Comparison of ENCODE assay signal across 8 mouse cellular contexts in the genomic region with DNA sequence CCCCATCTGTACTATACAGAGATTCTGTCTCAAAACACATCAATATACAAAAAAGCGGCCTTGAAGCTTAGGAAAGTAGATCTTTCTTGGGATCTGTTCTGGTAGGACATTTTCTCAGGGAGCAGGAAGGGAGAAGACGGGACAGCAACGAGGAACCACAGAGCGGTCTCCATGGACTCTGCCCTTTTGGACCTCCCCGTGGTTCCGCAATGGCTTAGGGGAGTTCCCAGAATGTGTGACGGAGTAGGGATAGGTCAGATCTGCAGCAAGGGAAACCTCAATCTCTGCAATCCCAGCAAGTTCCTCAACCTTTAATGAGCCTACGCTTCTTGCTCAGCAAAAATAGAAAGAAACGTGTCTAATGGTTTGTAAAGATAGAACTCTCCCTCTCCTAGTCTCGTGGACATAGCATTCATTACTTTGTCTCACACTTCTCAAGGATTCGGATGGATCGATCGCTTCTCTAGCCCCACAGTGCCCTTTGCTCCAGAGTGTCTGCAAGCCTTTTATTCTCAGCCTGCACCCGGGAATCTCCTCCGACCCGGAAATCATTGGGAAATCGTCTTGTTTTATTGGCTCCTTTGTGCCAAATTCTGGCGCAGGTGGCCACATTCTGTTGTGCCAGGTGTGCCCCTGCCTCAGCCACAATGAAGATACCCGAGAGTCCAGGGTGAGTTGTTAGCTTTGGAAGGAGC. TPM values are rescaled to one million over a fixed set of nuclear protein-coding genes. Genes with fewer than 3 reads are reported as not detected.
A peak's percentile ranks its signal among the peaks of the same experiment; 100 is the strongest.
DNase-seq lines count a peak whose midpoint lies in the region; ATAC-seq and TF ChIP-seq lines count a peak whose summit lies in the region.

No protein-coding gene starts in this region.

- no peak for TF ChIP-seq CTCF in hindbrain, postnatal 0 days (IDR thresholded peaks at IDR 0.05; ENCODE audit: low read depth)
- no peak for TF ChIP-seq CTCF in midbrain, postnatal 0 days (IDR thresholded peaks at IDR 0.05)

- no peaks in the 10 kb centered on the region for H3K36me3 ChIP-seq in hindbrain, postnatal 0 days (ENCODE audit: insufficient read depth, low read length)
- H3K36me3 ChIP-seq in liver, embryonic 12.5 days = no peaks in the 10 kb centered on the region
- no peaks in the 10 kb centered on the region for H3K36me3 ChIP-seq in midbrain, postnatal 0 days (ENCODE audit: insufficient read depth, low read length)

- no peaks in the 10 kb centered on the region for H3K9me3 ChIP-seq in hindbrain, postnatal 0 days (ENCODE audit: low read length)
- H3K9me3 ChIP-seq in liver, embryonic 12.5 days (replicated peaks) = no peaks in the 10 kb centered on the region
- no peaks in the 10 kb centered on the region for H3K9me3 ChIP-seq in midbrain, postnatal 0 days (ENCODE audit: low read length)

- H3K27ac ChIP-seq in hindbrain, postnatal 0 days = peak overlapping the region; percentile 66; the same call in 1 of the 2 replicates
- H3K27ac ChIP-seq in liver, embryonic 12.5 days = no peak overlapping the region
- H3K27ac ChIP-seq in midbrain, postnatal 0 days (ENCODE audit: low read depth, low read length) = no peak overlapping the region; the same call in 1 of the 2 replicates

- peak overlapping the region; percentile 50 for H3K4me3 ChIP-seq in hindbrain, postnatal 0 days (ENCODE audit: low read length)
- H3K4me3 ChIP-seq in liver, embryonic 12.5 days = peak overlapping the region; percentile 46
- H3K4me3 ChIP-seq in midbrain, postnatal 0 days (ENCODE audit: low read depth, low read length) = peak overlapping the region; percentile 45

- peak overlapping the region; percentile 77 for H3K4me2 ChIP-seq in hindbrain, postnatal 0 days (ENCODE audit: low read depth, low read length)
- peak overlapping the region; percentile 56 for H3K4me2 ChIP-seq in liver, embryonic 12.5 days
- peak overlapping the region; percentile 76 for H3K4me2 ChIP-seq in midbrain, postnatal 0 days (ENCODE audit: low read depth, low read length, poor library complexity, severe bottlenecking)

- peaks cover 3% of the 10 kb centered on the region for H3K4me1 ChIP-seq in hindbrain, postnatal 0 days (ENCODE audit: insufficient read depth, low read length)
- no peaks in the 10 kb centered on the region; the same call in 1 of the 2 replicates for H3K4me1 ChIP-seq in liver, embryonic 12.5 days
- H3K4me1 ChIP-seq in midbrain, postnatal 0 days (ENCODE audit: insufficient read depth, low read length) = 0 out of 2 replicates have a peak, but pooled peaks cover 5% of the 10 kb centered on the region

- intact Hi-C loops in gastrocnemius, postnatal 36 days (cut with DNase I) = loop anchor here (10.0 kb wide), 2 partner anchors 89 to 149 kb away; a partner anchor contains a TSS

- 0 out of 2 replicates have a peak, but pooled peaks have one; percentile 45 for ATAC-seq in hindbrain, postnatal 0 days
- ATAC-seq in liver, embryonic 12.5 days = no peak
- no peak for ATAC-seq in midbrain, postnatal 0 days (ENCODE audit: low FRiP score)
- no peak for ATAC-seq in activated CD4-positive, CD25-positive, alpha-beta regulatory T cell, adult 4 months

- 5% methylated on average over 19 of the region's 19 CpGs for WGBS in hindbrain, postnatal 0 days
- WGBS in liver, embryonic 12.5 days (ENCODE audit: insufficient replicate concordance) = 18% methylated on average over 19 of the region's 19 CpGs
- 10% methylated on average over 19 of the region's 19 CpGs for WGBS in midbrain, postnatal 0 days

- H3K9ac ChIP-seq in hindbrain, postnatal 0 days (replicated peaks; ENCODE audit: low read length) = peak overlapping the region; percentile 62
- 0 out of 2 replicates have a peak overlapping the region, but pooled peaks have one; percentile 14 for H3K9ac ChIP-seq in liver, embryonic 12.5 days
- peak overlapping the region; percentile 63 for H3K9ac ChIP-seq in midbrain, postnatal 0 days (replicated peaks; ENCODE audit: low read length, poor library complexity, severe bottlenecking)

- DNase-seq in ZHBTc4 (ENCODE audit: low read depth, low spot score) = peak; percentile 23
- DNase-seq in cerebellum, postnatal 25 days = peak; percentile 52 to 58
- DNase-seq in gastrocnemius, postnatal 36 days = peak; percentile 28 to 34
- DNase-seq in hindbrain, postnatal 0 days (ENCODE audit: low spot score) = peak; percentile 8
- DNase-seq in midbrain, postnatal 0 days (ENCODE audit: low spot score) = peak; percentile 2
- no peak for DNase-seq in Muller cell, postnatal 12 days (ENCODE audit: inconsistent ontology term)

- no peaks in the 10 kb centered on the region for H3K27me3 ChIP-seq in hindbrain, postnatal 0 days (ENCODE audit: insufficient read depth, low read length)
- peaks cover 43% of the 10 kb centered on the region for H3K27me3 ChIP-seq in liver, embryonic 12.5 days (replicated peaks)
- no peaks in the 10 kb centered on the region for H3K27me3 ChIP-seq in midbrain, postnatal 0 days (ENCODE audit: insufficient read depth, low read length)

RNA-seq across cellular contexts. Expression of a gene that starts 0.5 kb away (rescaled TPM):
- 1 to 10 TPM; 2.8 to 3.5 TPM for total RNA-seq in gastrocnemius, postnatal 36 days (2021)
- total RNA-seq in hindbrain, postnatal 0 days (2014; rRNA removed) = 29.6 and 34.3 TPM in 2 replicates
- polyA plus RNA-seq in hindbrain, postnatal 0 days (2015; fragmentation: Nextera tagmentation; extraction: Ambion mirVana) = 16.1 and 16.6 TPM in 2 replicates
- 5.1 and 5.4 TPM in 2 replicates for polyA plus RNA-seq in liver, embryonic 12.5 days (2016; fragmentation: Nextera tagmentation; extraction: Ambion mirVana)
- total RNA-seq in midbrain, postnatal 0 days (2014; rRNA removed) = 27.0 and 38.4 TPM in 2 replicates
- polyA plus RNA-seq in midbrain, postnatal 0 days (2015; fragmentation: Nextera tagmentation; extraction: Ambion mirVana) = 14.9 and 16.1 TPM in 2 replicates
- not detected for polyA plus RNA-seq in activated CD4-positive, CD25-positive, alpha-beta regulatory T cell, adult 4 months (2017; shearing (Covaris generic))

RNA-seq across cellular contexts. Expression of a gene that starts 15.2 kb away (rescaled TPM):
- total RNA-seq in gastrocnemius, postnatal 36 days (2021) = 10 to 100 TPM; 16.0 to 17.9 TPM
- total RNA-seq in hindbrain, postnatal 0 days (2014; rRNA removed) = 33.5 and 35.7 TPM in 2 replicates
- 27.5 and 32.0 TPM in 2 replicates for polyA plus RNA-seq in hindbrain, postnatal 0 days (2015; fragmentation: Nextera tagmentation; extraction: Ambion mirVana)
- 12.9 and 16.6 TPM in 2 replicates for polyA plus RNA-seq in liver, embryonic 12.5 days (2016; fragmentation: Nextera tagmentation; extraction: Ambion mirVana)
- 38.8 and 41.4 TPM in 2 replicates for total RNA-seq in midbrain, postnatal 0 days (2014; rRNA removed)
- 38.6 and 40.9 TPM in 2 replicates for polyA plus RNA-seq in midbrain, postnatal 0 days (2015; fragmentation: Nextera tagmentation; extraction: Ambion mirVana)
- polyA plus RNA-seq in activated CD4-positive, CD25-positive, alpha-beta regulatory T cell, adult 4 months (2017; shearing (Covaris generic)) = 10 to 100 TPM; 26.1 to 34.1 TPM
